Mouse (Mus musculus): Measurements from ENCODE around the gene Sdccag8. TPM values are rescaled to one million over a fixed set of nuclear protein-coding genes. Genes with fewer than 3 reads are reported as not detected.
"Not testable (repeated sequence)": the region's sequence is repeated elsewhere in the genome, so short reads cannot be mapped to it uniquely, and the experiment has no call there.

Sdccag8 gene
- polyA plus RNA-seq, 1 experiment from 2014 or later: 6.4 TPM

GRCm38 (mm10) chr1:176832071-176832470 lies 17.6 kb downstream of the Sdccag8 start:
- no peaks in the 10 kb centered on the region for H3K4me1 ChIP-seq (replicated peaks; ENCODE audit: control insufficient read depth, insufficient read depth)
- no peak overlapping the region for H3K9ac ChIP-seq (ENCODE audit: low read length)
- no peak for ATAC-seq (ENCODE audit: low FRiP score, low TSS enrichment)
- H3K4me2 ChIP-seq (replicated peaks; ENCODE audit: low read depth): no peak overlapping the region
- no peak overlapping the region for H3K27ac ChIP-seq (replicated peaks)
- no peak overlapping the region for H3K4me3 ChIP-seq (ENCODE audit: low read depth, low read length)
- H3K36me3 ChIP-seq (ENCODE audit: control insufficient read depth, insufficient read depth, low read length): no peaks in the 10 kb centered on the region
- DNase-seq (ENCODE audit: low spot score): no peak
- H3K27me3 ChIP-seq (ENCODE audit: control insufficient read depth, insufficient read depth, low read length): no peaks in the 10 kb centered on the region
- WGBS: 96% methylated on average over 2 of the region's 2 CpGs
- no peaks in the 10 kb centered on the region for H3K9me3 ChIP-seq (ENCODE audit: control insufficient read depth, low read length)
- TF ChIP-seq EP300 (optimal IDR thresholded peaks at IDR 0.05) (no peak), CTCF (IDR thresholded peaks at IDR 0.05; ENCODE audit: low read depth) (no peak)

GRCm38 (mm10) chr1:176832607-176833006 lies 18.1 kb downstream of the Sdccag8 start:
- DNase-seq (ENCODE audit: low spot score): no peak

GRCm38 (mm10) chr1:176833257-176833656 lies 18.8 kb downstream of the Sdccag8 start:
- H3K9me3 ChIP-seq (ENCODE audit: control insufficient read depth, low read length): no peaks in the 10 kb centered on the region
- H3K4me2 ChIP-seq (replicated peaks; ENCODE audit: low read depth): no peak overlapping the region
- no peak overlapping the region for H3K4me3 ChIP-seq (ENCODE audit: low read depth, low read length)
- TF ChIP-seq EP300 (optimal IDR thresholded peaks at IDR 0.05): no peak
- no peak for TF ChIP-seq CTCF (IDR thresholded peaks at IDR 0.05; ENCODE audit: low read depth)
- H3K27ac ChIP-seq (replicated peaks): no peak overlapping the region
- H3K36me3 ChIP-seq (ENCODE audit: control insufficient read depth, insufficient read depth, low read length): no peaks in the 10 kb centered on the region
- no peak overlapping the region for H3K9ac ChIP-seq (ENCODE audit: low read length)
- ATAC-seq (ENCODE audit: low FRiP score, low TSS enrichment): no peak
- no peak for DNase-seq (ENCODE audit: low spot score)
- no peaks in the 10 kb centered on the region for H3K4me1 ChIP-seq (replicated peaks; ENCODE audit: control insufficient read depth, insufficient read depth)
- H3K27me3 ChIP-seq (ENCODE audit: control insufficient read depth, insufficient read depth, low read length): no peaks in the 10 kb centered on the region

More at GRCm38 (mm10) chr1:176832607-176833006, 18.1 kb downstream of the Sdccag8 start:
- Histone ChIP-seq H3K4me1 (replicated peaks; ENCODE audit: control insufficient read depth, insufficient read depth) (no peaks in the 10 kb centered on the region), H3K9ac (ENCODE audit: low read length) (no peak overlapping the region), H3K27me3 (ENCODE audit: control insufficient read depth, insufficient read depth, low read length) (no peaks in the 10 kb centered on the region), H3K4me3 (ENCODE audit: low read depth, low read length) (no peak overlapping the region), H3K9me3 (ENCODE audit: control insufficient read depth, low read length) (no peaks in the 10 kb centered on the region), H3K36me3 (ENCODE audit: control insufficient read depth, insufficient read depth, low read length) (no peaks in the 10 kb centered on the region), H3K4me2 (replicated peaks; ENCODE audit: low read depth) (no peak overlapping the region), H3K27ac (replicated peaks) (no peak overlapping the region)
- 69% methylated on average over 8 of the region's 8 CpGs for WGBS
- no peak for ATAC-seq (ENCODE audit: low FRiP score, low TSS enrichment)
- no peak for TF ChIP-seq CTCF (IDR thresholded peaks at IDR 0.05; ENCODE audit: low read depth)
- no peak for TF ChIP-seq EP300 (optimal IDR thresholded peaks at IDR 0.05)

- TF ChIP-seq EP300 (optimal IDR thresholded peaks at IDR 0.05) (no peak), CTCF (IDR thresholded peaks at IDR 0.05; ENCODE audit: low read depth) (no peak)
- Histone ChIP-seq H3K9ac (ENCODE audit: low read length) (no peak overlapping the region), H3K4me2 (replicated peaks; ENCODE audit: low read depth) (no peak overlapping the region), H3K27me3 (ENCODE audit: control insufficient read depth, insufficient read depth, low read length) (no peaks in the 10 kb centered on the region), H3K9me3 (ENCODE audit: control insufficient read depth, low read length) (no peaks in the 10 kb centered on the region), H3K36me3 (ENCODE audit: control insufficient read depth, insufficient read depth, low read length) (no peaks in the 10 kb centered on the region), H3K4me3 (ENCODE audit: low read depth, low read length) (no peak overlapping the region), H3K27ac (replicated peaks) (no peak overlapping the region), H3K4me1 (replicated peaks; ENCODE audit: control insufficient read depth, insufficient read depth) (no peaks in the 10 kb centered on the region)
- no peak for DNase-seq (ENCODE audit: low spot score)
- ATAC-seq (ENCODE audit: low FRiP score, low TSS enrichment): no peak
- WGBS: 54% methylated on average over 3 of the region's 3 CpGs
Observed at GRCm38 (mm10) chr1:176833948-176834347, 19.5 kb downstream of the Sdccag8 start.

GRCm38 (mm10) chr1:176834880-176835279 lies 20.4 kb downstream of the Sdccag8 start:
- Histone ChIP-seq H3K27ac (replicated peaks) (no peak overlapping the region), H3K9ac (ENCODE audit: low read length) (no peak overlapping the region), H3K4me2 (replicated peaks; ENCODE audit: low read depth) (no peak overlapping the region), H3K4me3 (ENCODE audit: low read depth, low read length) (no peak overlapping the region), H3K9me3 (ENCODE audit: control insufficient read depth, low read length) (no peaks in the 10 kb centered on the region), H3K27me3 (ENCODE audit: control insufficient read depth, insufficient read depth, low read length) (no peaks in the 10 kb centered on the region), H3K4me1 (replicated peaks; ENCODE audit: control insufficient read depth, insufficient read depth) (no peaks in the 10 kb centered on the region), H3K36me3 (ENCODE audit: control insufficient read depth, insufficient read depth, low read length) (no peaks in the 10 kb centered on the region)
- no peak for DNase-seq (ENCODE audit: low spot score)
- 0 out of 2 replicates have a peak, but pooled peaks have one; percentile 35 for ATAC-seq (ENCODE audit: low FRiP score, low TSS enrichment)
- TF ChIP-seq CTCF (IDR thresholded peaks at IDR 0.05; ENCODE audit: low read depth) (no peak), EP300 (optimal IDR thresholded peaks at IDR 0.05) (no peak)
- WGBS: 73% methylated on average over 6 of the region's 6 CpGs

- no peak overlapping the region for H3K9ac ChIP-seq (ENCODE audit: low read length)
- H3K9me3 ChIP-seq (ENCODE audit: control insufficient read depth, low read length): no peaks in the 10 kb centered on the region
- TF ChIP-seq EP300 (optimal IDR thresholded peaks at IDR 0.05) (no peak), CTCF (IDR thresholded peaks at IDR 0.05; ENCODE audit: low read depth) (no peak)
- H3K4me2 ChIP-seq (replicated peaks; ENCODE audit: low read depth): peak overlapping the region; percentile 55
- no peaks in the 10 kb centered on the region for H3K27me3 ChIP-seq (ENCODE audit: control insufficient read depth, insufficient read depth, low read length)
- WGBS: 12% methylated on average over 40 of the region's 41 CpGs
- H3K27ac ChIP-seq (replicated peaks): no peak overlapping the region
- peak overlapping the region; percentile 34 for H3K4me3 ChIP-seq (ENCODE audit: low read depth, low read length)
- no peaks in the 10 kb centered on the region for H3K36me3 ChIP-seq (ENCODE audit: control insufficient read depth, insufficient read depth, low read length)
- H3K4me1 ChIP-seq (replicated peaks; ENCODE audit: control insufficient read depth, insufficient read depth): no peaks in the 10 kb centered on the region
- peak; percentile 31 for DNase-seq (ENCODE audit: low spot score)
- ATAC-seq (ENCODE audit: low FRiP score, low TSS enrichment): 0 out of 2 replicates have a peak, but pooled peaks have one; percentile 32
Observed at GRCm38 (mm10) chr1:176835501-176836294, 21.2 kb downstream of the Sdccag8 start.

- ATAC-seq (ENCODE audit: low FRiP score, low TSS enrichment); H3K4me2 ChIP-seq (replicated peaks; ENCODE audit: low read depth); H3K36me3 ChIP-seq (ENCODE audit: control insufficient read depth, insufficient read depth, low read length); H3K4me3 ChIP-seq (ENCODE audit: low read depth, low read length); H3K4me1 ChIP-seq (replicated peaks; ENCODE audit: control insufficient read depth, insufficient read depth); H3K9ac ChIP-seq (ENCODE audit: low read length); H3K27me3 ChIP-seq (ENCODE audit: control insufficient read depth, insufficient read depth, low read length); H3K9me3 ChIP-seq (ENCODE audit: control insufficient read depth, low read length); H3K27ac ChIP-seq (replicated peaks); DNase-seq (ENCODE audit: low spot score): not testable (repeated sequence)
- WGBS: 78% methylated on average over 7 of the region's 7 CpGs
Observed at GRCm38 (mm10) chr1:176836562-176836961, 22.1 kb downstream of the Sdccag8 start.

Measured in stomach, postnatal 0 days (tissue).